Mouse (Mus musculus) C2C12 (cell line): Measurements from ENCODE around the gene B3gnt7.

ENCODE experiments used
- CEBPB ChIP-seq: IDR thresholded peaks from one replicate; pipeline ENCODE4 v1.6.1; 2011; ENCODE audit warnings: low read depth, mild to moderate bottlenecking, control low read depth, moderate library complexity
- CTCF ChIP-seq: IDR thresholded peaks from one replicate; pipeline ENCODE4 v1.5.1; 2011; ENCODE audit not compliant: control insufficient read depth, insufficient read depth, insufficient read length
- MAX ChIP-seq: IDR thresholded peaks from one replicate; pipeline ENCODE4 v1.6.1; 2011; ENCODE audit warnings: mild to moderate bottlenecking, control low read depth
- MYOD1 ChIP-seq: IDR thresholded peaks from one replicate; pipeline ENCODE4 v1.6.1; 2011; ENCODE audit warnings: low read depth; ENCODE audit not compliant: control insufficient read depth, insufficient read length
- MYOG ChIP-seq: IDR thresholded peaks from one replicate; pipeline ENCODE4 v1.6.1; 2011; ENCODE audit not compliant: control insufficient read depth, insufficient read length; ENCODE audit errors: extremely low read depth
- USF1 ChIP-seq: IDR thresholded peaks from one replicate; pipeline ENCODE4 v1.6.1; 2011; ENCODE audit warnings: low read depth, mild to moderate bottlenecking, control low read depth, moderate library complexity

DNA sequence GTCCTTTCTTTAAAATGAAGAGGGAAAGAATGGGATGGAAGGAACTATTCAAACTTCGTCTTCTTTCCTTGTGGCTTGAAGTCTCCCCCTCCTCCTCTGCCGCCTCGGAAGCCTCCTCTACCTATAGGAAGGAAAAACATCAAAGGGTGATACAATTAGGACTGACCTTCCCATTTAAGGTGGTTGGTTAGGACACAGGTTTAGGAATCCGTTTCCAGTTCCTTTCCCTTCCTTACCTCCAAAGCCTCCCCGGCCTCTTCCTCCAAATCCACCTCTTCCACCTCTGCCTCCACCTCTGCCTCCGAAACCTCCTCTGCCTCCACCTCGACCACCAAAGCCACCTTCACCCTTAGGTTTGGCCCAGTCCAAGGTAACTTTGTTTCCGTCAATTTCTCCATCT, 47.9 kb downstream of the B3gnt7 start:
- no peak for TF ChIP-seq CTCF
- TF ChIP-seq MYOD1 = no peak
- no peak for TF ChIP-seq MYOG
- TF ChIP-seq CEBPB = no peak
- no peak for TF ChIP-seq USF1
- TF ChIP-seq MAX = no peak
